Mouse (Mus musculus) cerebellum, adult 2 months (tissue): ENCODE results near the gene Ky. TPM values are rescaled to one million over a fixed set of nuclear protein-coding genes. Genes with fewer than 3 reads are reported as not detected.

Experiments
- DNase-seq, 2 experiments: peaks; one replicate each; pipeline ENCODE4 v3.0.0; 2021
- H3K27ac ChIP-seq: fragments of 200-500 bp; 2 replicates; pipeline ENCODE4 v1.5.1; 2012; ENCODE audit warnings: low read length, control low read depth, inconsistent platforms; ENCODE audit not compliant: insufficient read depth
- H3K27me3 ChIP-seq: fragments of 200-500 bp; 2 replicates; pipeline ENCODE4 v1.6.1; 2012; ENCODE audit warnings: inconsistent platforms, mild to moderate bottlenecking, low read length, moderate library complexity; ENCODE audit not compliant: control insufficient read depth, insufficient read depth
- H3K4me1 ChIP-seq: fragments of 200-500 bp; 2 replicates; pipeline ENCODE4 v1.6.1; 2011; ENCODE audit warnings: low read length; ENCODE audit not compliant: control insufficient read depth, insufficient read depth
- H3K4me3 ChIP-seq: fragments of 200-500 bp; replicated peaks from 2 replicates; pipeline ENCODE3; 2011; ENCODE audit warnings: mild to moderate bottlenecking, low read depth, low read length, control low read depth; ENCODE audit not compliant: insufficient read depth
- CTCF ChIP-seq: fragments of 200-500 bp; IDR thresholded peaks from 2 replicates; pipeline ENCODE4 v1.5.1; 2011; ENCODE audit warnings: low read depth, mild to moderate bottlenecking, control low read depth, low read length, moderate library complexity, borderline replicate concordance; ENCODE audit not compliant: insufficient read depth
- POLR2A ChIP-seq: fragments of 200-500 bp; IDR thresholded peaks from 2 replicates; pipeline ENCODE4 v1.6.1; 2011; ENCODE audit warnings: low read length, control low read depth, borderline replicate concordance; ENCODE audit not compliant: insufficient read depth
- WGBS: fragments of 180-500 bp; shearing (Covaris S2); methylation state at CpG from one replicate; pipeline ENCODE4 v1.1.7; 2018; 5-methylcytosine and 5-hydroxymethylcytosine counted together
- polyA plus RNA-seq: library from polyadenylated mRNA; depleted of rRNA; stranded (reverse); fragments of >200 nt; gene quantifications from 2 replicates; pipeline ENCODE4 v1.2.3, GENCODE M21; 2012

Ky gene
- polyA plus RNA-seq, 1 experiment = 3.7 TPM

DNA sequence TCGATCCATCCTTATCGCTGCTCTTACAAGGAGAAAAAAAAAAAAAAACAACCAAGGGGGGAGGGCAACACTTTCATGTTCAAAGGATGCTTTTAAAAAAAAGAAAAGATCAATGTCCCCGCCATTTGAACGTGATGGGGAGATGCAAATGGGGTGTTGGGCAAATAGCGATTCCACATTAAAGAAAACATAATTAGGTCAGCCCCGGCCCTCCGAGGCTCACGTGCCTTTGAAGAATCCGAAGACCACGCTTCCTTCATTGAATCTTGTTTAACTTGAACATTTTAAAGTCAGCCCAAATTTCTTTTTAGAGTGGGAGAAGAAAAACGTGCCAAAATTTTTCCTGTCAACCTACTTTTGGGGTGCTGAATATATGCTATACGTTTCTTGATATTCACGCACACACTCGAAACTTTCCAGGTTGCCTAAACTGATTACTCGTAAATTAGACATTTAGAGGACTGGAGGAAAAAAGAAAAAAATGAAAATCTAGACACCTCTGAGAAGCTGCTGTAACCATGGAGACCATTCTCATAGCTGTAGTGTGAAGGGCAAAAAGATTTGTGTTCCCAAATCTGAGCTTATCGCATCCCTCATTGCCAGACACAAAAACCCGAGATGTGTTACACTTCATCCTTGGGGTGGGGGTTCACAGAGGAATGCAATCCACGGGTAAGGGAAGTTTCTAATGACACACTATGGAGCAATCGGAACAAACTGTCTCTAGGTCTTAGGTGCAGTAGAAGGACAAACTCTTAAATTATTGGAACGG, 40.9 kb downstream of the Ky start:
- Histone ChIP-seq H3K4me1 (peaks cover 3% of the 10 kb centered on the region), H3K4me3 (no peak overlapping the region), H3K27ac (no peak overlapping the region), H3K27me3 (no peaks in the 10 kb centered on the region)
- TF ChIP-seq POLR2A = no peak
- WGBS = 79% methylated on average over 20 of the region's 20 CpGs
- no peak for DNase-seq

GRCm38 (mm10) chr9:102547028-102547354, 41.4 kb downstream of the Ky start:
- H3K27me3 ChIP-seq = no peaks in the 10 kb centered on the region
- no peak overlapping the region for H3K4me3 ChIP-seq
- H3K4me1 ChIP-seq = peaks cover 3% of the 10 kb centered on the region
- TF ChIP-seq POLR2A (no peak), CTCF (no peak)
- no peak overlapping the region for H3K27ac ChIP-seq
- no peak for DNase-seq
- WGBS = 67% methylated on average over 7 of the region's 7 CpGs

DNA sequence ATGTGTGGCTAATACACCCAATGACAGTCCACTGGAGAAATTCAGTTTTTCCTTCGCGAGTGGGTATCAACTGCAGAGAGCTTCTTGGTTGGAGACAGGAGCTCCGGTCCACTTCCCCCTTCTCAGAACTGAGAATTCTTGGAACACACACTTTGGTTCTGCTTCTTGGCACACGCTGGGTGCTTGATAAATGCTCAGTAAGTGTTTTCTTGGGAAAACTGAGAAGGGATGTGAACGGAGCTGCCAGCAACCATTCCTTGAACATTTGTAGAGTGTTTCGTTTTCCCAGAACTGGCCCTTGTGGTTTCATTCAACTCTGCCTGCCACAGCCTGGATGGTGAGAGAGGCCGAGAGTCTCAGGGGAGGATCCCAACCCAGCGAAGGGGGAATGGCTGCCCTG, 43.7 kb downstream of the Ky start:
- WGBS = 87% methylated on average over 8 of the region's 8 CpGs
- no peak overlapping the region for H3K27ac ChIP-seq

GRCm38 (mm10) chr9:102551771-102552170, 46.2 kb downstream of the Ky start:
- H3K27ac ChIP-seq = no peak overlapping the region
- H3K4me1 ChIP-seq = no peaks in the 10 kb centered on the region
- H3K4me3 ChIP-seq = no peak overlapping the region
- no peak for DNase-seq
- no peaks in the 10 kb centered on the region for H3K27me3 ChIP-seq
- WGBS = 85% methylated on average over 10 of the region's 10 CpGs
- TF ChIP-seq CTCF (no peak), POLR2A (no peak)

More for the DNA sequence above, 43.7 kb downstream of the Ky start:
- Histone ChIP-seq H3K27me3 (no peaks in the 10 kb centered on the region), H3K4me1 (peaks cover 2% of the 10 kb centered on the region), H3K4me3 (no peak overlapping the region)
- TF ChIP-seq CTCF (no peak), POLR2A (no peak)
- no peak for DNase-seq

DNA sequence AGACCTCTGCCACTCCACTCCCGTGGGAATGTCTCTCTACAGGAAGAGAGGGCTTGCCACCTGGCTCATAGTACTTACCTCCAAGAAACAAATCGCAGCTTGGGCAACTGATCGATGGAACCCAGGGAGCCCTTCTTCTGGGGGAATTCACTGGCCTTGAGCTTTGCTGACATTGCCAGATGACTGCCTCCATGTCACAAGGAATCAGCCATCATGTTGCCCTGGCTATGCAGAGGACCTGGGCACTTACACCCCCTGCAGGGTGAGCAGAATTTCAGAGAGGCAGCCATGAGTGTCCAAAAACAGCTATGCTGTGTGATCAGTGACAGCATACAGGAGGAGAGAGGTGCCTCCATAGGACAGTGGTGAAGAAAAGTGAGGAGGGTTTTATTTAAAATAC, 48.2 kb downstream of the Ky start:
- TF ChIP-seq CTCF (no peak), POLR2A (no peak)
- H3K4me3 ChIP-seq = no peak overlapping the region
- 23% methylated on average over 3 of the region's 3 CpGs for WGBS
- no peak for DNase-seq
- H3K4me1 ChIP-seq = no peaks in the 10 kb centered on the region
- H3K27ac ChIP-seq = no peak overlapping the region
- H3K27me3 ChIP-seq = no peaks in the 10 kb centered on the region

DNA sequence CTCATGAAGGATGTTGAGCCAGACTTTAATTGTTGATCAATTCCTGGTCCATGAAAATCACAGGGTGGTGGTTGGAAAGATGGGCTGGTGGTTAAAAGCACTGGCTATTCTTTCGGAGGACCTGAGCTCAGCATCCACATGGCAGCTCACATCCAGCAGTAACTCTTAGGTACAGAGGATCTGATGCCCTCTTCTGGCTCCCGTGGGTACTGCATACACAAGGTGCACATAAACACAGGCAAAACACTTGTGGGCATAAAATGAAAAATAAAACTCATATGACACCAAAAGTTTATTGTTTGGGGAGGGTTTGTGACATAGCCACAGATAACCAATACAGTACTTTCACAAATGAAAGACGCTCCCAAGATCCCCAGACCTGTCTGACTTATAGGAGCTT, 52.9 kb downstream of the Ky start:
- TF ChIP-seq CTCF = no peak
- TF ChIP-seq POLR2A = no peak
- Histone ChIP-seq H3K4me1 (no peaks in the 10 kb centered on the region), H3K27me3 (no peaks in the 10 kb centered on the region), H3K4me3 (no peak overlapping the region), H3K27ac (no peak overlapping the region)
- WGBS = 95% methylated on average over 3 of the region's 3 CpGs
- no peak for DNase-seq

GRCm38 (mm10) chr9:102572888-102573287, 67.3 kb downstream of the Ky start:
- no peaks in the 10 kb centered on the region for H3K27me3 ChIP-seq
- no peak overlapping the region for H3K4me3 ChIP-seq
- no peak overlapping the region for H3K27ac ChIP-seq
- no peak for DNase-seq
- TF ChIP-seq POLR2A (no peak), CTCF (no peak)
- WGBS = 55% methylated on average over 5 of the region's 5 CpGs
- H3K4me1 ChIP-seq = peaks cover 7% of the 10 kb centered on the region

- TF ChIP-seq CTCF (no peak), POLR2A (no peak)
- DNase-seq = no peak
- H3K27ac ChIP-seq = no peak overlapping the region
- H3K4me1 ChIP-seq = peaks cover 7% of the 10 kb centered on the region
- no peak overlapping the region for H3K4me3 ChIP-seq
- WGBS = 88% methylated on average over 5 of the region's 5 CpGs
- no peaks in the 10 kb centered on the region for H3K27me3 ChIP-seq
Measured at GRCm38 (mm10) chr9:102577480-102577879, 71.9 kb downstream of the Ky start.
